Mouse (Mus musculus): Measurements from ENCODE around the gene Psmb8.
"Not testable (repeated sequence)": the region's sequence is repeated elsewhere in the genome, so short reads cannot be mapped to it uniquely, and the experiment has no call there.

Psmb8 gene

DNA sequence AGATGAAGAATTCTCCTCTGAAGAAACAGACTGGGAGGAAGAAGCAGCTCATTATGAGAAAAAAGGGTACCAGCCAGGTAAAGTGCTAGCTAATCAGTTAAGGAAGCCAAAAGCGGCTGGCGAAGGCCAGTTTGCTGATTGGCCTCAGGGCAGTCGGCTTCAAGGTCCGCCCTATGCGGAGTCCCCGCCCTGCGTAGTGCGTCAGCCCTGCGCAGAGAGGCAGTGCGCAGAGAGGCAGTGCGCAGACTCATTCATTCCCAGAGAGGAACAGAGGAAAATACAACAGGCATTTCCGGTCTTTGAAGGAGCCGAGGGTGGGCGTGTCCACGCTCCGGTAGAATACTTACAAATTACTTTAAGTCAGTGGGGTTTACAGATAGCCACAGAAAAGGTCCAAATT lies 22.9 kb downstream of the Psmb8 start:
- CTCF ChIA-PET, POLR2A ChIA-PET: not testable (repeated sequence)

- ChIA-PET POLR2A (interaction anchor here in 1 of 4 experiments (0.8 kb wide), 1 partner anchor 105 kb away, joined by 5 read pairs; the partner anchor contains the start of gene H2-DMa), CTCF (interaction anchor here in 2 of 4 experiments (0.6 to 2.2 kb wide), 5 partner anchors 9 to 117 kb away, joined by 3 to 23 read pairs (median 7); no protein-coding TSS in a partner anchor)
Measured at GRCm38 (mm10) chr17:34224816-34225215, 27.3 kb downstream of the Psmb8 start.

GRCm38 (mm10) chr17:34225426-34225825 lies 27.9 kb downstream of the Psmb8 start:
- ChIA-PET POLR2A (no interaction called here), CTCF (interaction anchor here in 2 of 4 experiments (0.6 to 2.2 kb wide), 2 partner anchors 9 to 118 kb away, joined by 8 to 23 read pairs; no protein-coding TSS in a partner anchor)

- CTCF ChIA-PET = interaction anchor here in 1 of 4 experiments (2.2 kb wide), 1 partner anchor 8 kb away, joined by 23 read pairs; no protein-coding TSS in a partner anchor
- POLR2A ChIA-PET = not testable (repeated sequence)
Measured at GRCm38 (mm10) chr17:34225911-34226310, 28.4 kb downstream of the Psmb8 start.

GRCm38 (mm10) chr17:34230971-34231370 lies 33.5 kb downstream of the Psmb8 start:
- POLR2A ChIA-PET, CTCF ChIA-PET: not testable (repeated sequence)

- POLR2A ChIA-PET = interaction anchor here in 1 of 4 experiments (1.1 kb wide), 1 partner anchor 17 kb away, joined by 3 read pairs; no protein-coding TSS in a partner anchor
- CTCF ChIA-PET = not testable (repeated sequence)
Measured at GRCm38 (mm10) chr17:34232021-34232420, 34.5 kb downstream of the Psmb8 start.

- CTCF ChIA-PET = interaction anchor here (0.8 to 3.1 kb wide), 19 partner anchors 10 to 176 kb away, joined by 3 to 23 read pairs (median 5); no protein-coding TSS in a partner anchor
- POLR2A ChIA-PET = interaction anchor here in 2 of 4 experiments (0.8 to 1.5 kb wide), 4 partner anchors 11 to 23 kb away, joined by 3 to 5 read pairs (median 4); no protein-coding TSS in a partner anchor
Measured at GRCm38 (mm10) chr17:34234926-34235325, 37.4 kb downstream of the Psmb8 start.

DNA sequence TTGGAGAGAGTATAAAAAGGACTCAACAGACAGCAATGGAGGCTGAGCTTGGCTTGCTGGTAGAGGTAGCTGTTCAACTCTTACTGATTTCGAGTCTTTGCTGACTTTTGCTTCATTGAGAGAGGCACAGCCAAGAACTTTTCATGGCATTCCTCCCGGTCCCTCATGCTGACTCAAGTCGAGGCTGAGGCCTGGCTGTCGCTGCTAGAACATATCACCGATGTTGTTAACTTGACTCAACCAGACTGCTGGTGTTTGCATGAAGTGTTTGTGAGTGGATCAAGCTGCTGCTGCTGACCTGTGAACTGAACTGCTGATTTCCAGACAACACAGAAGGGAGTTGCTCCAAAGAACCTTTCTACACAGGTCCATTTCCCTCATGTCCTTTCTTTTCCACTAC lies 39.2 kb downstream of the Psmb8 start:
- ChIA-PET POLR2A (interaction anchor here in 1 of 4 experiments (1.3 kb wide), 1 partner anchor 22 kb away, joined by 3 read pairs; no protein-coding TSS in a partner anchor), CTCF (interaction anchor here in 2 of 4 experiments (0.9 to 2.9 kb wide), 4 partner anchors 14 to 175 kb away, joined by 3 to 11 read pairs (median 6); no protein-coding TSS in a partner anchor)

DNA sequence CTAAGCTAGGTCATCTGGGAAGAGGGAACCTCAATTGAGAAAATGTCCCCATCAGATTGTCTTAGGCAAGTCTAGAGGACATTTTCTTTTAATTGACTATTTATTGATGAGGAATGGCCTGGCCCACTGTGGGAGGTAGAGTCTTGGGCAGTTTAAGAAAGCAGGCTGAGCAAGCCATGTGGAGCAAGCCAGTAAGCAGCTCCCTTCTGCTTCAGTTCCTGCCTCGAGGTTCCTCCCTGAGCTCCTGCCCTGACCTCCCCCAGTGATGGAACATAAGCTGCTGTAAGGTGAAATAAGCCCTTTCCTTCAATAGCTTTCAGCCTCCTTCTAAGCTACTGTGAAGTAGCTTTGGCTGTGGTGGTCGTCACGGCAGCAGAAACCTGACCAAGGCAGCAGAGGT lies 40.2 kb downstream of the Psmb8 start:
- POLR2A ChIA-PET = interaction anchor here in 2 of 4 experiments (0.6 kb wide), 2 partner anchors 157 to 452 kb away, joined by 3 to 4 read pairs; no protein-coding TSS in a partner anchor
- CTCF ChIA-PET = interaction anchor here (0.6 to 2.9 kb wide), 8 partner anchors 12 to 150 kb away, joined by 3 to 11 read pairs (median 3); no protein-coding TSS in a partner anchor

- CTCF ChIA-PET = interaction anchor here in 3 of 4 experiments (0.9 to 2.9 kb wide), 4 partner anchors 11 to 75 kb away, joined by 3 to 11 read pairs (median 4); no protein-coding TSS in a partner anchor
- POLR2A ChIA-PET = interaction anchor here in 1 of 4 experiments (0.6 kb wide), 1 partner anchor 117 kb away, joined by 6 read pairs; no protein-coding TSS in a partner anchor
Measured at GRCm38 (mm10) chr17:34238706-34239105, 41.2 kb downstream of the Psmb8 start, which contains the start of gene H2-Ob. Gene H2-Ob (plus strand): TSS chr17:34238903.

GRCm38 (mm10) chr17:34239601-34240041 lies 42.1 kb downstream of the Psmb8 start:
- ChIA-PET CTCF (interaction anchor here in 2 of 4 experiments (0.6 to 2.9 kb wide), 3 partner anchors 10 to 1690 kb away, joined by 3 to 11 read pairs (median 3); no protein-coding TSS in a partner anchor), POLR2A (interaction anchor here in 1 of 4 experiments (0.7 kb wide), 1 partner anchor 12 kb away, joined by 3 read pairs; no protein-coding TSS in a partner anchor)

DNA sequence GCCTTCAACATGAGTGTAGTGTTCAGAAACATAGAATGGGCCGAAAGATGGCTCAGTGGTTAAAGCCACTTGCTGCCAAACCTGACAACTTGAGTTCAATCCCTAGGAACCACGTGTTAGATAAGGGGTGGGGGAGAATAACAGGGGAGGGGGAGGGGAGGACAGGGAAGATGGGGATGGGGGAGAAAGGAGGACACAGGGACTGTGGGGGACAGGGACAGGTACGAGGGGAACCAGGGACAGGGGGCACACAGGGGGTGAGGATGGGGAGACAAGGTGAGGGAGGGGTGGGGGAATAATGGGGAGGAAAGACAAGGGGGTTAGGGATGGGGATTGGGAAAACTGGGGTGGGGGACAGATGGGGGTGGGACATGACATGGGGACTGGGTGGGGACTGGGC lies 42.8 kb downstream of the Psmb8 start:
- CTCF ChIA-PET = interaction anchor here in 1 of 4 experiments (1.7 kb wide), 1 partner anchor 10 kb away, joined by 5 read pairs; no protein-coding TSS in a partner anchor
- POLR2A ChIA-PET = interaction anchor here in 1 of 4 experiments (0.6 kb wide), 1 partner anchor 576 kb away, joined by 3 read pairs; no protein-coding TSS in a partner anchor

GRCm38 (mm10) chr17:34240916-34241315 lies 43.4 kb downstream of the Psmb8 start:
- POLR2A ChIA-PET = interaction anchor here in 1 of 4 experiments (1.7 kb wide), 1 partner anchor 323 kb away, joined by 3 read pairs; the partner anchor contains the start of gene Notch4
- CTCF ChIA-PET = interaction anchor here in 1 of 4 experiments (1.7 kb wide), 1 partner anchor 9 kb away, joined by 5 read pairs; no protein-coding TSS in a partner anchor

DNA sequence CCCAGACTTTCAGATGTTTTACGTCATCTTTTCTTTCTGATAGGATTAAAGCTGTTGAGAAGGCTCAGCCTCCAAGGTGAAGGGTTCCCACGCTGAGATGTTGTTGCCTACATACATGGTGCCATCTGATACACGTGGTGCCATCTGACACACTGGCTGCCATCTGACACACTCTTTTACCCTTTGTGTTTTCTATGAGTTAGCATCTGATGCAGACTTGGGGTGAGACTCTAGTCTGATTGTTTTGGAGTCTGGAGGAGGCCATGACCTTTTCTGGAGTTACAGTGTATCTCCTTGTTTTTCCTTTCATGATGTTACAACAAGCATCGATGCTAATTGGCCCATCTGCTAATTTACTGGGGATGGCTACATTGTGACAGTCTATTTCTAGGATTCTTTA lies 47.1 kb downstream of the Psmb8 start:
- ChIA-PET CTCF (no interaction called here), POLR2A (no interaction called here)

GRCm38 (mm10) chr17:34247047-34247446 lies 49.5 kb downstream of the Psmb8 start:
- ChIA-PET POLR2A (no interaction called here), CTCF (interaction anchor here in 2 of 4 experiments (1.0 to 2.1 kb wide), 6 partner anchors 66 to 164 kb away, joined by 3 to 13 read pairs (median 5); no protein-coding TSS in a partner anchor)

GRCm38 (mm10) chr17:34248764-34249163 lies 51.2 kb downstream of the Psmb8 start:
- POLR2A ChIA-PET = no interaction called here

DNA sequence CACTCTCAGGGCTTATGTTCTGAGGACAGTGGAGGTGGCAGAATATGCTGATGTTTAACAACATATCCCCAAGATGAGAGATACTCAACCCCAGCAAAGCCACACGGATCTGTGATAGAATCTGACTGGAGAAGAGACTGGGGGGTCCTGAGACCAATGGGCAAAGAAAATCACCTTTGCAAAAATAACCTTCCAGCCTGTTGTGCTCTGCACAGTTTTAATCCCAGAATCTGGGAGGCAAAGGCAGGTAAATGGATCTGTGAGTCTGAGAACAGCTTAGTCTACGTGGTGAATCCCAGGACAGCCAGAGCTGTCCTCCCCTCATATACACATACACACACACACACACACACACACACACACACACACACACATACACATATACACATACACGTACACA lies 51.8 kb downstream of the Psmb8 start:
- CTCF ChIA-PET = interaction anchor here (0.6 to 4.0 kb wide), 44 partner anchors 8 to 557 kb away, joined by 3 to 55 read pairs (median 4); partner anchors contain the start of genes H2-Aa (in 2 of the 4), BC051142 (in 1 of the 4) and Notch4 (in 1 of the 4)
- POLR2A ChIA-PET = interaction anchor here in 1 of 4 experiments (1.0 kb wide), 1 partner anchor 161 kb away, joined by 3 read pairs; no protein-coding TSS in a partner anchor

More at GRCm38 (mm10) chr17:34248764-34249163, 51.2 kb downstream of the Psmb8 start:
- CTCF ChIA-PET = interaction anchor here in 3 of 4 experiments (0.6 to 4.0 kb wide), 10 partner anchors 15 to 315 kb away, joined by 3 to 43 read pairs (median 8); partner anchors contain the start of gene Notch4 (in 1 of the 3)

GRCm38 (mm10) chr17:34249878-34250277 lies 52.4 kb downstream of the Psmb8 start:
- CTCF ChIA-PET = interaction anchor here (0.5 to 4.0 kb wide), 56 partner anchors 9 to 926 kb away, joined by 3 to 55 read pairs (median 4); partner anchors contain the start of genes Btnl1 (in 2 of the 4), H2-Aa (in 2 of the 4), BC051142 (in 1 of the 4) and H2-Ob (in 1 of the 4)
- POLR2A ChIA-PET = interaction anchor here in 3 of 4 experiments (0.6 to 1.7 kb wide), 3 partner anchors 42 to 161 kb away, joined by 3 to 7 read pairs (median 3); no protein-coding TSS in a partner anchor
